Mouse (Mus musculus): ENCODE results near the gene Pak4.

DNA sequence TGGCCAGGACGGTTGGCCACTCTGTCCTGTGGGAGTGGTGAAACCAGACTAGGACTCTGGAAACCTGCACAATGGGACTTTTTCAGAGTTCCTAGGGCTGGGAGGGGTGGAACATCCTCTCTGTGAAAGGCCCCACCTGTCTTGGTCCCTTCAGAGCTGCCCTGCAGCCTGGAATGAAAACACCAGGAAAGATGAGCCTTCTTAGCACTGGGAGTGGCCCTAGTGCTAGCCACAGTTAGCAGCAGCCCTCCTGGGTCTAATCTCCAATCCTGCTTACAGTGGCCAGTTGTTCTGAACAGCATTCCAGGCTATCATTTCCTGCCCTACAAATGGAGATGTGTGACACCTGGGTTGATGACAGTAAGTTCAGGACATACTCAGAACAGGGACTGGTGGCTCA lies 6.1 kb downstream of the Pak4 start:
- TF ChIP-seq CTCF (IDR thresholded peaks at IDR 0.05; ENCODE audit: low read depth) (no peak), EP300 (optimal IDR thresholded peaks at IDR 0.05) (no peak)

Measured in stomach, postnatal 0 days (tissue).